Mouse (Mus musculus) limb, embryonic 11.5 days (tissue): ENCODE results near the gene Sbno2. TPM values are rescaled to one million over a fixed set of nuclear protein-coding genes. Genes with fewer than 3 reads are reported as not detected.
A peak's percentile ranks its signal among the peaks of the same experiment; 100 is the strongest.
"Not testable (repeated sequence)": the region's sequence is repeated elsewhere in the genome, so short reads cannot be mapped to it uniquely, and the experiment has no call there.

ENCODE experiments used
- ATAC-seq: fragments of 200-750 bp; cut with Nextera tagmentation; 2 replicates; pipeline ENCODE4 v1.8.0; 2017; ENCODE audit warnings: low read depth; ENCODE audit not compliant: insufficient number of reproducible peaks, low FRiP score, low TSS enrichment
- DNase-seq: peaks from one replicate; pipeline ENCODE4 v3.0.0-alpha.2; 2015; ENCODE audit warnings: low spot score
- H3K27ac ChIP-seq: fragments of 300-500 bp; sonication (generic); replicated peaks from 2 replicates; pipeline ENCODE4 v1.5.1; 2014; ENCODE audit warnings: low read depth, mild to moderate bottlenecking, low read length
- H3K27me3 ChIP-seq: fragments of 300-500 bp; sonication (generic); 2 replicates; pipeline ENCODE4 v1.6.1; 2014; ENCODE audit warnings: mild to moderate bottlenecking, low read length, mixed read lengths; ENCODE audit not compliant: control insufficient read depth, insufficient read depth
- H3K36me3 ChIP-seq: fragments of 300-500 bp; sonication (generic); 2 replicates; pipeline ENCODE4 v1.6.1; 2014; ENCODE audit warnings: mild to moderate bottlenecking, low read length, moderate library complexity, mixed read lengths; ENCODE audit not compliant: control insufficient read depth, insufficient read depth
- H3K4me1 ChIP-seq: fragments of 300-500 bp; sonication (generic); 2 replicates; pipeline ENCODE4 v1.6.1; 2014; ENCODE audit warnings: low read length, mixed read lengths; ENCODE audit not compliant: control insufficient read depth, insufficient read depth
- H3K4me2 ChIP-seq: fragments of 300-500 bp; sonication (generic); 2 replicates; pipeline ENCODE4 v1.6.1; 2014; ENCODE audit warnings: low read depth, mild to moderate bottlenecking, moderate library complexity; ENCODE audit not compliant: severe bottlenecking
- H3K4me3 ChIP-seq: fragments of 300-500 bp; sonication (generic); 2 replicates; pipeline ENCODE4 v1.5.1; 2014; ENCODE audit warnings: low read depth, low read length
- H3K9ac ChIP-seq: fragments of 300-500 bp; sonication (generic); 2 replicates; pipeline ENCODE4 v1.6.1; 2014; ENCODE audit warnings: mild to moderate bottlenecking, low read length
- H3K9me3 ChIP-seq: fragments of 300-500 bp; sonication (generic); 2 replicates; pipeline ENCODE4 v1.6.1; 2016; ENCODE audit warnings: low read length; ENCODE audit not compliant: control insufficient read depth
- WGBS: fragments of 180-500 bp; shearing (Covaris S2); extraction: QIAGEN DNeasy Blood & Tissue Kit; methylation state at CpG from one replicate; pipeline ENCODE4 v1.1.7; 2014; 5-methylcytosine and 5-hydroxymethylcytosine counted together
- polyA plus RNA-seq: library from polyadenylated mRNA; unstranded; fragments of >200 nt; fragmentation: Nextera tagmentation; extraction: Ambion mirVana; gene quantifications from 2 replicates; pipeline ENCODE4 v1.2.1, GENCODE M21; 2014

Gene Sbno2
- polyA plus RNA-seq, 1 experiment from 2014 or later, result 8.1 TPM

GRCm38 (mm10) chr10:80055891-80056290, 49.5 kb downstream of the Sbno2 start:
- peaks cover 9% of the 10 kb centered on the region for H3K4me1 ChIP-seq
- DNase-seq, result no peak
- no peak overlapping the region for H3K4me2 ChIP-seq
- WGBS, result 90% methylated on average over 9 of the region's 10 CpGs
- H3K9ac ChIP-seq, result no peak overlapping the region
- no peak overlapping the region for H3K27ac ChIP-seq
- H3K9me3 ChIP-seq, result no peaks in the 10 kb centered on the region
- H3K27me3 ChIP-seq, result no peaks in the 10 kb centered on the region
- no peak for ATAC-seq
- no peak overlapping the region for H3K4me3 ChIP-seq
- peaks cover 5% of the 10 kb centered on the region; the same call in 1 of the 2 replicates for H3K36me3 ChIP-seq

- H3K27me3 ChIP-seq, result no peaks in the 10 kb centered on the region
- ATAC-seq (no peak), DNase-seq (no peak)
- H3K27ac ChIP-seq, result no peak overlapping the region
- peak overlapping the region; percentile 19; the same call in 1 of the 2 replicates for H3K9ac ChIP-seq
- peak overlapping the region; percentile 78; the same call in 1 of the 2 replicates for H3K4me2 ChIP-seq
- peaks cover 9% of the 10 kb centered on the region for H3K4me1 ChIP-seq
- H3K4me3 ChIP-seq, result no peak overlapping the region
- WGBS, result 86% methylated on average over 5 of the region's 5 CpGs
- no peaks in the 10 kb centered on the region for H3K9me3 ChIP-seq
- H3K36me3 ChIP-seq, result peaks cover 5% of the 10 kb centered on the region; the same call in 1 of the 2 replicates
Measured at GRCm38 (mm10) chr10:80055364-80055763, 50.0 kb downstream of the Sbno2 start.

- H3K27ac ChIP-seq, H3K27me3 ChIP-seq, H3K4me1 ChIP-seq, H3K9me3 ChIP-seq, H3K36me3 ChIP-seq, ATAC-seq, DNase-seq: not testable (repeated sequence)
- peak overlapping the region; percentile 78 for H3K4me2 ChIP-seq
- peak overlapping the region; percentile 75 for H3K4me3 ChIP-seq
- WGBS, result 40% methylated on average over 3 of the region's 3 CpGs
- peak overlapping the region; percentile 37; the same call in 1 of the 2 replicates for H3K9ac ChIP-seq
Measured at GRCm38 (mm10) chr10:80054911-80055310, 50.5 kb downstream of the Sbno2 start.

DNA sequence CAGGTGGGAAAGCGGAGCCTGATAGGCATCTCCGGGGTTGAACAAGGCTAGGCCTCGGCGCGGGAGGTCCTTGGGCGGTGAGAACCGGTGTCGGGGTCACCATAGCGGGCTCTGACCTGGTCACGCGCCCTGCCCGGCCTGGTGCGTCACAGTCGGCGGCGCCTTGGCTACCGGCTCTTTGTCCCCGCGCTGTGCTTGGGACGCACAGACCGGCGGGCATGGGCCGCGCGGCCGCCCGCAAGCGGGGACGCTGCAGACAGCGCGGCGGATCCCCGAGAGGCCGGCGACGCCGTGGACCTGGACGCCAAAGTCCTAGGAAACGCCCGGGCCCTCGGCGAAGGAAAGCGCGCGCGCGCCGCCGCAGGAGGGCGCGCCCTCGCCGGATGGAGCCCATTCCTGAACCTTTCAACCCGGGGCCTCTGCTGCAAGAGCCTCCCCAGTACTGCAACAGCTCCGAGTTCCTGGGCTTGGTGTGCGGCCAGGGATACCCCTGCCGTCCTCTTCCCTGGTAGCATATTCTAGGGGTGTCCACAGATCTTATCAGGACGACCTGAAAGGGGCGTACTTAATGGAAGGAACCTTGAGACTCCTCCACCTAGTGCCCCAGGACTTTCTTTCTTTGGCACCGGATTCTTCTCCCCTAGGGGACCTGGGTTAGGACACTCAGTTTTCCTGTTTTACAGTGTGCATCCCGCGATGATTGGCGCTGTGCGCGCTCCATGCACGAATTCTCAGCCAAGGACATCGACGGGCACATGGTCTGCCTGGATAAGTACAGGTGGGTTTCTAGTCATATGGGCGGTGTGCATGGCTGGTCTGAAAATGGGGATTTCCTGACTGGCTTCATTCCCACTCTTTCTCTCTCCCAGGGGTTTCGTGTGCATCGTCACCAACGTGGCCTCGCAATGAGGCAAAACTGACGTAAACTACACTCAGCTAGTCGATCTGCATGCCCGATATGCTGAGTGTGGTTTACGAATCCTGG, 51.2 kb downstream of the Sbno2 start:
- ATAC-seq, result peak; percentile 40; the same call in 1 of the 2 replicates
- Histone ChIP-seq H3K9me3 (no peaks in the 10 kb centered on the region), H3K4me2 (peak overlapping the region; percentile 78), H3K9ac (peak overlapping the region; percentile 83), H3K4me3 (peak overlapping the region; percentile 75), H3K27ac (peak overlapping the region; percentile 94), H3K36me3 (peaks cover 5% of the 10 kb centered on the region; the same call in 1 of the 2 replicates), H3K27me3 (no peaks in the 10 kb centered on the region), H3K4me1 (peaks cover 9% of the 10 kb centered on the region)
- 2% methylated on average over 75 of the region's 77 CpGs for WGBS
- DNase-seq, result peak; percentile 79

GRCm38 (mm10) chr10:80053259-80053780, 52.1 kb downstream of the Sbno2 start:
- peaks cover 5% of the 10 kb centered on the region; the same call in 1 of the 2 replicates for H3K36me3 ChIP-seq
- peaks cover 12% of the 10 kb centered on the region for H3K4me1 ChIP-seq
- H3K4me3 ChIP-seq, result peak overlapping the region; percentile 75
- peak overlapping the region; percentile 78 for H3K4me2 ChIP-seq
- WGBS, result under 1% methylated on average over 47 of the region's 47 CpGs
- ATAC-seq, result peak; percentile 95
- no peaks in the 10 kb centered on the region for H3K9me3 ChIP-seq
- H3K27ac ChIP-seq, result peak overlapping the region; percentile 94
- peak overlapping the region; percentile 83 for H3K9ac ChIP-seq
- no peaks in the 10 kb centered on the region for H3K27me3 ChIP-seq
- DNase-seq, result peak; percentile 100

DNA sequence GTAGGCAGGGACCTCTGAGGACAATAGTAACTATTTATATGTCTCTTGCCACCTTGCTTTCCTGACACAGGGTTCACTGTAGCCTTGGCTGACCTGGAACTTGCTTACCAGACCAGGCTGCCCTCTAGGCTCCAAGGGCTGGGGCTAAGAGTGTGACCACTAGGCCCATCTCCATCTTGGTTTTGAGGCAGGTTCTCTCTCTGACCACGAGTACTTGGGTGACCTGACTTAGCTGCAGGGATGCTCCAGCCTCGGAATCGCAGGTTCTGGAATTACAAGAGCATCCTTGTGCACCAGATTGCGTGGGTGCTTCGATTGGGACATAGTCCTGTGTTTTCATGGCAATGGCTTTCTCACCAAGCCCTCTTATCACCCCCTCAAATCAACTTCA, 53.0 kb downstream of the Sbno2 start:
- Histone ChIP-seq H3K9me3 (no peaks in the 10 kb centered on the region), H3K27ac (no peak overlapping the region), H3K4me1 (peaks cover 13% of the 10 kb centered on the region), H3K9ac (no peak overlapping the region), H3K4me2 (no peak overlapping the region), H3K4me3 (no peak overlapping the region; the same call in 1 of the 2 replicates), H3K27me3 (no peaks in the 10 kb centered on the region), H3K36me3 (no peaks in the 10 kb centered on the region; the same call in 1 of the 2 replicates)
- ATAC-seq, result no peak
- WGBS, result 85% methylated on average over 5 of the region's 5 CpGs
- DNase-seq, result no peak

DNA sequence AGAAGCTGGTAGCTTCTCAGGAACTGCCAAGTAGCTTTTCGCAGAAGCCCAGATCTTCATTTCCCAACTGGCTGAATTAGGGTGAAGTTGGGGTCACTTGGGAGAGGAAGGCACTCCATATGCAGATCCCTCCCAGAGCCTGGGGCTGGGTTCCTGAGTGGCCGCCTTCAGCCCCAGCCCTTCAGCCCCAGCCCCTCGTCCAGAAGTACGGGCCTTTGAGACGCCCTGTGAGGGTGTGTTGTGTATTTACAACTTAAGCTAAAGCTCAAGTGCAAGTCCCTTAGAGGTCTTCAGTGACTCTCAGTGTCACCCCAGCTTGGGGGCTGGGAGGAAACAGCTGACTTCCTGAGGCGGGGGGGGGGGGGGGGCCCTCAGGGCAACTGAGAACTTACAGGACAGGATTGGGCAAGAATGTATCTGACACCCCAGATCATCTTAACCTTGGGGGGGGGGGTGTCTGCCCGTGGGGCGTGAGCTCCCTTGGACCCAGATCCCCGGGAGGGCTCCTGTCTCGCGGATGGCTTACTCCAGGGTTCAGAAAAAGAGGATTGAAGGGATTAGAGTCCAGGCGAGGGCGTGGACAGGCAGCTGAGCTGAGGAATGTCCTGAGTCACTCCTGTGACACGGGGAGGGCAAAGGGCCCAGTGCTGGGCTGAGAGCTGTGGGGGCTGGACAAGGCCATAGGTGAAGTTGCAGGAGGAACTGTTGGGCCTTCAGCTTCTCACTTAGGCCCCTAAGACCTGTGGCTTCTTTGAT, 53.6 kb downstream of the Sbno2 start:
- H3K27ac ChIP-seq, result no peak overlapping the region
- 0 out of 2 replicates have a peak overlapping the region, but pooled peaks have one; percentile 2 for H3K4me2 ChIP-seq
- no peak overlapping the region; the same call in 1 of the 2 replicates for H3K9ac ChIP-seq
- 39% methylated on average over 14 of the region's 14 CpGs for WGBS
- H3K4me1 ChIP-seq, result peaks cover 13% of the 10 kb centered on the region
- DNase-seq (peak; percentile 31), ATAC-seq (no peak)
- H3K9me3 ChIP-seq, result no peaks in the 10 kb centered on the region
- H3K27me3 ChIP-seq, result no peaks in the 10 kb centered on the region
- no peaks in the 10 kb centered on the region; the same call in 1 of the 2 replicates for H3K36me3 ChIP-seq
- no peak overlapping the region; the same call in 1 of the 2 replicates for H3K4me3 ChIP-seq
